Mouse (Mus musculus) monocyte, adult 5-6 weeks (primary cell): ENCODE measurements around the gene Uts2. TPM values are rescaled to one million over a fixed set of nuclear protein-coding genes. Genes with fewer than 3 reads are reported as not detected.
"Not testable (repeated sequence)": the region's sequence is repeated elsewhere in the genome, so short reads cannot be mapped to it uniquely, and the experiment has no call there.

Experiments
- ATAC-seq: fragments of 153-309, 156-312 bp; replicated peaks from 2 replicates; pipeline ENCODE4 v1.8.0; 2017; ENCODE audit warnings: mild to moderate bottlenecking; ENCODE audit not compliant: low TSS enrichment, insufficient number of reproducible peaks, severe bottlenecking, poor library complexity, low FRiP score
- total RNA-seq: library from RNA; stranded (forward); fragments of 200-1000, 200-491, 200-594 nt; gene quantifications from 3 replicates; pipeline ENCODE4 v1.2.3, GENCODE M21; 2017

Uts2 gene
- total RNA-seq, 1 experiment from 2014 or later: not detected

DNA sequence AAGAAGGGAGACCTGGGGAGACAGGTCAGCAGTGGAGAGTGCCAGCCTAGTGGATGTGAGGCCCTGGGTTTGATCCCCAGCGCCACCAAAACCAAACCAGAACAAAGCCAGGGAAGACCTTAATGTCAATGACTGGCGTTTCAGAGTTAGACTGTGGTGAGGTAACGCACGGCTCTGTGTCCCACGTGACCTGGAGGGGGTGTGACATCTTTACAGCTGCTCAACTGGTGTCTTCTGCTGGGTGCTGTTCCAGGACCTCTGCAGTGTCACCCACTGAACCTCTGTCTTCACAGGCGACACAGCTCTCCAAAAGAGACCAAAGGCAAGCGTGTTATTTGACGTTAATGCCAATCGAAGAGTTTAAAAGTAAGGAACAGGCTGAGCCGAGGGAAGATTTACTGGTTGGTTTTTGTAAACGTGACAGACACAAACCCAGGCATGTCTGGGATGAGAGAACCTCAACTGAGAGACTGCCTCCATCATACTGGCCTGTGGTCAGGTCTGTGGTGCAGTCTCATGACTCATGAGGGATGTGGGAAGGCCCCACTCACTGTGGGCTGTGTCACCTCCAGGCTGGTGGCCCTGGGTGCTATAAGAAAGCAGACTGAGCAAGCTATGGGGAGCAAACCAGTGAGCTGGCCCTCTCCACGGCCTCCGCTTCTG, 8.9 kb downstream of the Uts2 start:
- ATAC-seq: peak; percentile 65; the same call in 1 of the 2 replicates

DNA sequence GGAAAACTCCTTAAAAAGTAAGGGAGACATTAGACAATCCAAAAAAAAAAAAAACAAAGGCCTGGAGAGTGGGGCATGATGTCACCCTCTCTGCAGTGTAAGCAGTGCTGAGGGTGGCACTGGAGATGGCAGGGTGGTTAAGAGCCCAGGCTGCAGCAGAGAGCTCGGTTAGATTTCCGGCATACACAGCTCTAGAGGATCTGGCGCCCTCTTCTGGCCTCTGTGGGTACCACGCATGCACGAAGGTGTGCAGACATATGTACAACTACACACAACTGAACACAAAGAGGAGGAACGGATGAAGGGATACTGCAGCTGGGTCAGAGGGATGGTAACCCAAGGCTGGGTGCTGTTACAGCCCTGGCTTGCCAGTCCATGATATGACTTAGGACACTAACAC, 10.0 kb downstream of the Uts2 start:
- peak; percentile 33; the same call in 1 of the 2 replicates for ATAC-seq

DNA sequence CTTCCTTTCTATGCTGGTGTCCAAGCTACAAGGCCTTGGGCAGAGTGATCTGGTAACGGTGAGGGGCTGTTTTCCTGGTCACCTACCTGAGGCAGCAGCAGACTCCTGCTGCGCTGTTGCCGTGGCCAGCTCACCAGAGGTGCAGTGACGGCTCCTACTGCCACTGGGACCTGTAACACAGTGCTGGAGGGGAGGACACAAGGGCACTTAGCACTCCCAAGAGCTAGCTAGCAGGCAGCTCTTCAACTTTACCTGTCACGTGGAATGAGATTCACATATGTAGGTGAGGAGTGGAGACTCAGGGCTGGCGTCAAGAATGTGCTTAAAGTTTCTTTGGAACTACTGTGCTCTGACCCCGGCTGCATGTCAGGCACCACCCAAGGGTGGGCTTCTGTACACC, 13.4 kb downstream of the Uts2 start:
- no peak for ATAC-seq

DNA sequence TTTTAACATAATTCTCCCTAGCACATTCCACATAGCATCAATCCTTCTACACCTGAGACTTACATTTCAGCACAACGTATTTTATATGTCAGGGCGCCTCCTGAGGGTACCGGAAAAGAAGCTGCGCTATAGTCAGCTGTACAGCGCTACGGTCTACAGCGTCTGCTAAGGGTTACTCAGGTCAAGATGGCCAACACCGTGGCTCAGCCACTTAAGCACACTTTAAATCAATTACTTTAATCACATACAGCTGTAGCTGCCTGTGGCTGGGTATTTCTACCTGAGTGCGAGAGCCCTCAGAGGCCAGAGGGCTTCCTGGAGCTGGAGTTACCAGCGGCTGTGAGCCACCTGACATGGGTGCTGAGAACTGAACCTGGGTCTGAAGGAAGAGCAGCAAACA, 19.0 kb downstream of the Uts2 start:
- ATAC-seq: no peak

DNA sequence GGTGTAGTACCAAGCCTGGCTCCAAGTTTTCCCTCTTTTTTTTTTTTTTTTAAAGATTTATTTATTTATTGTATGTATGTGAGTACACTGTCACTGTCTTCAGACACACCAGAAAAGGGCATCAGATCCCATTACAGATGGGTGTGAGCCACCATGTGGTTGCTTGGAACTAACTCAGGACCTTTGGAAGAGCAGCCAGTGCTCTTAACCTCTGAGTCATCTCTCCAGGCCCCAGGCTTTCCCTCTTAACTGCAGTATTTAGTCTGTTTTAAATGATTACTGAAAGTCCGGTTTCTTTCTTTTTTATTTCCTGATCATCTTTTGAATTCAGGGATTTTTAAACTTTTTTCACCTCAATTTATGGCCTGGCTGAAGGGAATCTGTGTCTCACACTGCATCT, 20.5 kb downstream of the Uts2 start:
- ATAC-seq: not testable (repeated sequence)

DNA sequence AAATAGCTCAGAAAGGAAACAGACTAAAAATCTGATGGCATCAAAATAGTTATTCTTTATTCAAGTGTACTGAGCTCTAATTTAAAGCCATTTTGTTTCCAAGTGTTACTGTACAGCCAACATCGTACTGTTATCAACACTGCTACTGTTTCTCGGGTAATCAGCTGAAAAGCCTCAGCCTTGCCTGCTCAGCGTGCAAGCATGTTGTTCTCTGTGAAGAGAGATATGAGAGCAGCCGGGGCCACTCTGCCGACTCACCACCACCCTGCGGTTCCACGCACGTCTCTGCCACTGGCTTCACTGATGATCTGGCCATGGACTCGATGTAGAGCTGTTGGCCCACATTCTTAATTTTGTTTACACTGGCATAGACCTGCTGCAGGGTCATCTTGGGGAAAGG, 27.3 kb downstream of the Uts2 start:
- no peak for ATAC-seq

DNA sequence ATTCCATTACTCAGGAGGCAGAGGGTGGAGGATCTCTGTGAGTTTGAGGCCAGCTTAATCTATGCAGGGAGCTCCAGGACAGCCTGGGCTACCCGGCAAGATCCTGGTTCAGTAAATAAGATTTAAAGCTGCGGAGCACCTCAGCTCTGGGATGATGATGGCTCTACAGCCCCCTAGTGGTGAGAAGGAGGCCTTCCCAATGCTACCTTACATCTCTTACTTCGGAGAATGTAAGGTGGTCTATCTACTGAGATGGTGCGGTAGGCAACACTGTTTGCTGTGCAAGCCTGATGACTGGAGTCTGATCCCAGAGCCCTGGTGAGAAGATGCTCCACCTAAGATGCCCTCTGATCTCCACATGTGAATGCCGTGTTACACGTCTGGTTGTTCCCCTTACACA, 30.1 kb downstream of the Uts2 start:
- 0 out of 2 replicates have a peak, but pooled peaks have one; percentile 35 for ATAC-seq

DNA sequence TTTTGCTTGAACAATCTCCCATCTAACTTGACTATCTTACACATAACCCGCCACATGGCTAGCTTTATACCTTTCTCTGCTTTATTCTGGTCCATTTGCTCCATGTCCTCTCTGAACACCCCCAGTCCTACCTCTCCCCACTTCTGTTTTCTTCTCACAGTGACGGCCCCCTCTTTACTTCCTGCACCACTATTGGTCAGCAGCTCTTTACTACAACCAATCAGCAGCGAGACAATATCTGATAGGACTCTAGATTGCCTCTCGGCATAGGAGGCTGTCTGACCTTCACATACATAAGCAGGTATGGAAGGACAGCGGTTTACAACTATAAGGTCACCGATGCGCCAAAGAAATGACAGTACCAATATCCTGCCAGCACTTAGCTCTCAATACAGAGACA, 39.6 kb downstream of the Uts2 start:
- no peak for ATAC-seq

DNA sequence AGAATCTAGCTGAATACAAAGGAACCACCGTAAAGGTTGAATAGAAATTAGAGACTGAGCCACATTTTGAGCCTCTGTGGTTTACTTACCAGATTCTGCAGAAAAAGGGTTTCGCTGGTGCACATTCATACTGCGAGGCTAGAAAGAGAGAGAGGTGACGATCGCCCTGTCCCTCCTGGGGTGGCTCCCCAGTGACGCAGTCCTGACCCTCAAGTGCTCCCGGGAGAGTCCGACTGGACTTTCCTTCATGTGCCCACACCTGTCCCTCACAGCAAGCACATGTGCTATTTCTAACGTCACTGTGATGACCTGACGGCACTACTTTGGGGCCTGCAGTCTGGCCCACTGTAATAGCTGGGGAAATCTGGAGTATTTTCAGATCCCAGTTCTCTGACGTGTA, 40.9 kb downstream of the Uts2 start:
- no peak for ATAC-seq

DNA sequence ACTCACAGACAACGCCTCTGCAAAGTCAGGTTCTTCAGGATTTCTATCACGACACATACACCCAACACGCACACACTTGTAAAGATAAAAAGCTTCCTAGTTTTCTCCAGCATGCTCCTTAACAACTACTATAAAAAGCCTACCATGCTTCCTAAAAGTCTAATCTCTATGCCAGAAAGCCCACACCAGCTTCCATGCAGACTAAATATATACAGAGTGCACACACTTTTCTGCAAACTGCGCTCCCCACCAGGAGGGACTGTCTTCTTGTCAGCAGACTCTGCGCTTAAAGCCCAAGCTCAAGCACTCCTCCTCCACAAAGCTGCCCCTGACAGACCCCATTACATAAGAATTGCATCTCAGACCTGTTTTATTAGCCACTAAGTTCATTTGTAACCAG, 44.6 kb downstream of the Uts2 start:
- ATAC-seq: no peak

DNA sequence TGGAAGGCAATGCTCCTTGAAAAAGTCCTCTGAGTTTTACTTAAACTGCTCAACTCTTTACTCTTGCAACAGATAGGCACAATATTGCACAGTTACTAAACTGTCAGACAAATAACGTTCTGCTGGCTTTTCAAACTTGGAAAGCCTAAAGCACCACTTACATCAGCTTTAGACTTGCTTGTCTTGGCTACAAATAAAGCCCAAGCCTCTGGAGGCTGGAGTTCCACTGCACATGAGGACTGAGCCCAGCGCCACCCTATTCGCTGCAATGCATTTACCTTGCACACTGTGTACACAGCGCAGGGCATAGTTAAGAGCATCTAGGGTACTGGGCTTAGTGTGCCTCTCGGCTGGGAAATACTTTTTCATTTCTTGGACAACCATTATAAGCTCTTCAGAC, 46.4 kb downstream of the Uts2 start:
- no peak for ATAC-seq

DNA sequence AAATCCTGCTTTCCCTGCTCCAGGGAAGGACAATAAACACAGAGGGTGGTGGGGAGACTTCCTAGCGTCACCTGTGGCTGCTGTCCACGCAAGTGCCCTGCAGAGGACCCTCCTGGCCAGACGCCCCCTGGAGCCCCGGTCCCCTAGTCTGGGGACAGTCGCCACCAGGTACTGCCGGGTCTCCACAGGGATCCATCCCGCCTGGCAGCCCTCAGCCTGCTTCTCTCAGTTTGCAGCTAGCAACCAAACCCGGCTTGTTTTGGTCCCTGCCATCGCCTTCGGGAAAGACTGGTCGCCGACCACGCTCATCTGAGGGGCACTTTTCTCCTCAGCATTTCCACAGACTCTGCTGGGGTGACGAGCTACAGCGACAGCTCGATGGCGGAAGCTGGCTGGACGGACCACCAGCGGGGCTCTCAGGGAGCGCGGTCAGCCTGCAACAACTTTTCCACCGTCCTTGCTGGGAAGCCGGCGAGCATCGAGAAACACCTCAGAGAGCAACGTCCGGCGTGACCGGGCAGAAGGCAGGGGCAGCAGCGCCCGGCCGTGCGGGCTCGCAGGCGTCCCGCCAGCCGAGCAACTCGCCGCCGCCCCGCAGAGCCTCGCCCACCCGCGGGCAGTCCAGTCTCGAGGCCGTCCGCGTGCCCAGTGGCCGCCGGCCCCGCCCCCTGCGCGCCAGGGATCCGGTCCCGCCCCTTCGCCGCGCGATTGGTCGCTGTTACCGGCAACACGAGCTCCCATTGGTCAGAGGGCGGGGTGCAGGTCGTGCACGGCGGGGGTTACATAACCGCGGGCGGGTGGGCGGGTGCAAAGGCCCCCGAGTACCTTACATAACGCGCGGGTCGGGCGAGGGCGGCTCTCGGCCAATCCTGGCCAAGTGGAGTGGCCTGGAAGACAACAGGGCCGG, 47.4 kb downstream of the Uts2 start, which contains the start of gene Per3:
Per3 (minus strand) TSS at position 629 of the 907 bp plus-strand sequence.
- ATAC-seq: peak; percentile 92

DNA sequence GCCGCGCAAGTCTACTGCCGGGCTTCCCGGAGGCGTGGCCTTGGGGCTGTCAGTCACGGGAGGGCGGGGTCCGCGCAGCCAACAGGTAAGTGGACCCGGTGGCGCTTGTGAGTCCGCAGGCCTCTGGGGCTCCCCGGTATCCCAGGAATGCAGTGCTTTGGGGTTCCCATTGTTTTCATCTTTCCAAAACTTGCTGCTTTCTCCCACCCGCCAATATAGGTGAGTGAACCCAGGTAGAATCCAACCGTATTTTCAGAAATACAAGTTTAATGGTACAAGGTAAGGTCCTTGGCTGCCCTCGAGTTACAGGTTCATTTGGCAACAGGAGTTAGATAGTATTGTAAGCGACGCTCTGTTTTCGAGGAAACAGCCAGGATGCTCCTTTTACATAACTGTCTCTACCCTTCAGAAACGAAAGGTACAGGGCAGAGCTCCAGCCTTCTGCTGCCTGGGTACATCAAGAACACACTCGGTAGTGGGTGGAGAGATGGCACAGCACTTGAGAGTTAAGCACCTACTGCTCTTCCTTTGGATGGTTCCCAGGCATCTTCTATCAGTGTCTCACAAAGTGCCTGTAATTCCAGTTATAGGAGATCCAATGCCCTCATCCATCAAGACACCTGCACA, 48.2 kb downstream of the Uts2 start:
- no peak for ATAC-seq

DNA sequence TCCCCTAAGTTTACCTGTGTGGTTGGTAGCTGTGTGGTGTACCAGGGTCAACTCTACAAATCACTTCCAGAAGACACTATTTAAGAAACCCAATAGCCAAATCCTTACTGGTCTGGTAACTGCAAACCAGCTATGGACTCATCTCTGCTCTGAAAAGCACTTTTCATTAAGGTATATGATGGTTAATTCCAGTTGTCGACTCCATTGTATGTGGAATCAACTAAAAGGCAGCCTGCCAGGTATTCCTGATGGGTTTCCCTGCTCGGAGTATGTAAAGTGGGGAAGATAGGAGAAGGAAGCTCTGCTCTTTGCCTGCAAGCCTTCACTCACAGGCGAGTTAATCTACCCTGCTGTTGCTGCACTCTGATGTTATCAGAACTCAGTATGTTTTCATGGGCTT, 49.6 kb downstream of the Uts2 start:
- ATAC-seq: no peak

DNA sequence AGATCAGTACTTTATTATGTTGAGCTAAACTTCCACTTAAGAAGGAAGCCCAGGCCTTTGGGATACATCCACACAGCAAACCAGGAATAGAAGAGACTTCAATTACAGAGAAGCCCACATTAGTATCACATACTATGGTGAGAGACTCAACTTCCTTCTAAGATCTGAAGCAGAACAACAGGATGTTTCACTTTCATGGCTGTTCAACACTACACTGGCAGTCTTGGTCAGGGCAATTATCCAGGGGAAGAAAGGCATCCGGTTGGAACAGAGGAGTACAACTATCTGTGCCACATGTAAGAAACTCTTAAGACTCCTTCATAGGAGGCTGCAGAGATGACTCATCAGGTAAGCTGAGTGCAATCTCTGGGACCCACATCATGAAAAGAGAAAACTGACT, 54.3 kb downstream of the Uts2 start:
- ATAC-seq: no peak

Other genes starting within 250 kb of the Uts2 start
- gene Errfi1, start 143.2 kb upstream of the Uts2 start, total RNA-seq: 18.2 to 25.1 TPM (median 23.4 TPM) in 3 replicates
- gene Park7, start 82.7 kb upstream of the Uts2 start, total RNA-seq: 177 to 216 TPM (median 190 TPM) in 3 replicates
- 14.3 to 47.8 TPM (median 28.4 TPM) in 3 replicates for gene Tnfrsf9, start 82.5 kb upstream of the Uts2 start, total RNA-seq
- 0.76 to 1.9 TPM (median 1.4 TPM) in 3 replicates for gene Per3, start 47.6 kb downstream of the Uts2 start, total RNA-seq
- 110 to 133 TPM (median 127 TPM) in 3 replicates for gene Vamp3, start 60.9 kb downstream of the Uts2 start, total RNA-seq
- gene Gm13090, start 92.5 kb downstream of the Uts2 start, total RNA-seq: not detected in 3 replicates